Mouse (Mus musculus) urinary bladder, adult 18-20 months (tissue): ENCODE measurements at regions not wholly inside any gene's neighbourhood (a gene's known extent, or its start where the extent isn't known, plus 50 kb on each side); places are given as distances from the start of the nearest gene placed in this dataset.

Source experiments
- DNase-seq, 2 experiments: peaks; one replicate each; pipeline ENCODE4 v3.0.0; 2022; ENCODE audit warnings: low spot score in 2 of 2, mixed read lengths in 2 of 2

DNA sequence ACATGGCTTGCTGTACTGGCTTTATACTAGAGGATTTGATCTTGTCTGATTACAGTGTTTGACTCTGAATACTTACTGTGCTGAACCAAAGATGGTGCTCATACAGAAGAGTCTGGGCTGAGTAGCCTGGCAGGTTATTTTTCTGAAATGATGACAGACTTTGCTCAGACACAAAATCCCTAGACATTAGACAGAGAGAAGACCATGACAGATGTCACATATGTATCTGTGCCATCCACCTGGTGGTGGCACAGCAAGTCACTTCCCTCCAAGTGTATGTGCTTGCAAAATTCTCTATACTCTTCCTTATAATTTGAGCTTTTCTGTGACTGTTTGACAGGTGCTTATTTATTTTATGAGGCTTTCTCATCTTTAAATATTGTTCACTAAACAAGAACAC is 80.7 kb downstream of the Gm7361 start:
- no peak for DNase-seq

DNA sequence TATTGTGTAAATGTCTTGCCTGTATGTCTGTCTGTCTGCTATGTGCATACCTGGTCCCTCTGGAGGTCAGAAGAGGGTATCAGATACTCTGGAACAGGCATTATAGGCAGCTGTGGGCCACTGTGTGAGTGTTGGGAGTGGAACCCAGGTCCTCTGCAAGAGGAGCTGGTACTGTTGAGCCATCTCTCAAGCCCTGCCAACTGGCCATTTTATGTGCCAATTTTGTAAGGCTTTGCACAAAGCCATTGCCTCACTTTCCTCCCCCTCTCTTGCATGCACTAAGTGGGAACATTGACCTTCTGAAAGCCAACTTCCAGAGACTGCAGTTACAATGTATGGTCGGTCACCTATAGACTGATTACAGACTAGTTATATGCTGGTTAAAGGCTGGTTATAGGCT is 81.8 kb downstream of the Gm7361 start:
- DNase-seq, result no peak

DNA sequence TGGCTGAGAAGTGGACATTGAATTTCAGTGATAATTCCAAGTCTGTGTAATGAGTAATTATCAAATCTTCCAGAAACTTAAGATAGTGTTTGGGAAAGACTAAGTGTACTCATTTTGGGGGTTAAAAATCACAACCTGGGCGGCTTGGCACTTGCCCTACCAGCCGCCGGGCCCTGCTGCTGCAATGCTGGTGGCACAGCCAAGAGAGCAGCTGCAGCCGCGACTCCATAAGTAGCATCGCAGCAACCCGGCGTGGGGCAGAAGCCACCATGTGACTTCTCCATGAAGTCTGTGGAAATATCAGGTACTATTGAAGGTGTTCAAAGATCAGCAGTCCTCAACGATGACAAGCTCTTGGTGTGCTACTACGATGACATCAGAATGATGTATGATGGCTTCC is 97.7 kb downstream of the Gm7361 start:
- no peak for DNase-seq

DNA sequence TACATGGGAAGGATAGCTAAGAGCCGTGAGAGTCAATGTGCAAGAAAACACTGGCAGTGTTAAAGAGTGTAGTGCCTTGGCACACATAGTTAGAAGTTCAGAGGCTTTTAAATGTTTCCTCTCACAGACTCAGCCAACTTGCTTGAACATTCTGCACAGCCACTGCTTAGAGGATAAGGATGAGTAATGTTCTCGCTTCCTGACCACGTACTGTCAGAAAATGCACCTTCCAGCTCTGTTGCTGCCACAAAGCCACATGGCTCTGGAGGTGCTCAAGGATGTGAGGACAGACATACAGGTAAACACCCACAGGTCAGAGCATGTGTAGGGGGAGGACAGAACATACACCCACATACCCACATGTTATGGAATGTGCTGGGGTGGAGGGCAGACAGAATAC is 101.6 kb downstream of the Gm7361 start:
- DNase-seq, result no peak

DNA sequence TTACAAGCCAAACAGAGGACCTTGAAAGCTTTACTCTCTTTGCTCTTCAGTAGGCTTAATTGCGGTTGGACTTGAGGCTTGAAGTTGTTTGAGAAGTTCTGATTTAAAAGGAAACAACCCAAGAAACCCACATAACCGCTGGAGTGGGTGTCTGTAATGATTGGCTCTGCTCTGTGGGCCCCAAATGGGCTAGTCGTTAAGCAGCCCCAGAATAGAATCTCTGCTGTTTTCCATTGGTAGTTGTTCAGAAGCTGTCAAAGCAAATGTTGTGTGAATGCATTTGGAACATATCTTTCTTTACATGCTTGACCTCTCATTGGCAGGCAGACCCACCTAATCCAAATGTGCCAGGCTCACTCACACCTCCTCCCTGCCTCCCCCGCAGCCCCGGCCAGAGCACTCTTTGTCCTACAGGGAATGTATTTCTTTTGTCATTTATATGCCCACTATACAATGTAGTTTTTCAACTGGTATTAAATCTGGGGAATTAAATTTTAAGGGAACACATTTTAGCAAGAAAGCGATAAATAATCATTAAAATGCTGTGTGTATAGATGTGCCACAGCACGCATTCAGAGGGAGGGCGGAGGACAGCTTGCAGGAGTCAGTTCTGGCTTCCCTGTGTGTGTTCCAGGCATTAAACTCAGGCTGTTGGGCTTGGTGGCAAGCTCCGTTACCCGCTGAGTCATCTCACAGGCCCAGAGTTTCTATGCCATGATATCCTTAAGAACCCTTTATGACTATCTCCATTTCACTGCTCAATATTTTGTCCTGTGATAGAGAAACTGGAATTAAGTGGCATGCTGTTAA is 116.9 kb downstream of the Gm7361 start:
- no peak for DNase-seq

DNA sequence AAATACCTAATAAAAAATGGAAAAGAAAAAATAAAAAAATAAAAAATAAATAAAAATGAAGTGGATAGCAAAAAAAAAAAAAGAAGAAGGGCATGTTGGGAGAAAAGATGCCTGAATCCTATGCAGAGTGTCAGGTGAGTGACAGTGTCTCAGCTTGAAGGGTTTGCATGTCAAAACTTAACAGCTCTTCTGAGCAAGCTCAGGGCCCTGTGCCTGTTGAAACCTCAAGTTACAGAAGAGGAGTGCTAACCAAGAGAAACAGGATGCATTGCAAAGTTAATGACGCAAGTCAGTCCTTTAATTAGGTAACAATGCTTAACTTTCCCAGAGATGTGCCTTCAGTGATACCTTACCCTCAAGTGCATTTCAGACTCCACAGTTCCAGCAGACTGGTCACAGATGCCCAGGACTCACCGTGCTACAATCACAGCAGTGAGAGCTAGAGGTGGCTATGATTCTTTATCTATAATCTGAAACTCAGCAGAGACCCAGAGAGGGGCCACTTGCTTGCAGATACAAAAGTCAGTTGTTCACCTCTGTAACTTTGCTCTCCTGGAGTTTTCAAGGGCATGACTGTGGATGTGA is 149.7 kb downstream of the Gm7361 start:
- no peak for DNase-seq

DNA sequence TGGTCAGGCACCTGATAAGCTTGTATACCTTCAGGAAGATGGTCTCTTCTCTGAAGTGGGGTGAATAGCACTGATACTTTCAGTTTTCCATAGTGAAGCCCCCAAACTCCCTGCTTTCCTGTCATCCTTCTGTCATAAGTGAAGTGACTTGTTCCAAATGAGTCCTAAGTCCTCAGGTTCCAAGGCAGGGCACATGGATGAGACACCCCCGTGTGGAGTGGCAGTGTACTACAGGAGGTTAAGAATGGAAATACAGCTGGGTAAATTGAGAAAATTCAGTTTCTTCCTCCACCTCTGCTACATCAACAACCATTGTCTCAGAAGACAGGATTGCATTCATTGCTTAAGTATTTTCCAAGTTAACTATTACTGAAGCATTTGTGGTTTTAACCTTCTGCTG is 155.7 kb downstream of the Gm7361 start:
- no peak for DNase-seq

DNA sequence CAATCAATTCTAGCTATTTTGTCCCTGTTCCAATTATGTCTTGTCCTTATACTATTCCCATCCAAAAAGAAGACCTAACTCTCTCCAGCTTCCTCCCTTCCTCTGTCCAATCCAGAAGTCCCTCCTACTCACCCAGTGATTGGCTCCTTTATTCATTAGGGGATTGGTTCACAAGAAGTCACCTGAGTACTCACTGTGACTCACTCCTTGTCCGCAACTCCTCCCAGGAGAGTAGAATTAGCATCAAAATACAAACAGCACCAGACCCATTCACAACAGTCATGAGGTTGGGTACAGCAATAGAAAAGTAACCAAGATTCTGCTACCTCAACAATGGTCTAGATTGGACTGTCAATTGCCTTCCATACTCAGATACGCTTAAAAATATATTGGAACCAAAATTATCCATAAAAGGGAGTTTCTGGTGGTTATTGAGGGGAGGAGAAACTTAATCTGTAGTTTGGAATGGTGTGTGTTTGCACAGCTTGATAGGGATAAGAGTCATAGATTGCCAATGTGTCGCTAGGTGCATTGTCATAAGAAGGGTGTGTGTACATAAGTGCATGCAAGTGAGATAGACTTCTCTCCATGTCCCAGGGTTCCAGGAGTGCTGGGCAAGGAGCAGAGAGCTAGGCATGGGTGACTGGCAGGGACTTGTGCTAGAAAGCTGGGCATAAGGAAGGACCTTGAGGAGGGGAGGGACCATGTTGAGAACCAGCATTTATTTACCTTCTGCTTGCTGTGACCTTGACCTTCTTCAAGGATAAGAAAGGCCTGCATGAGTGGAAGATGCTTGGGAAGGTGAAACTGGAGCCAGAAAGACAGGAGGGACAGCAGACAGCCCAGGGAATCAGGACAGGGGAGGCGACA is 187.1 kb downstream of the Gm7361 start:
- no peak for DNase-seq

DNA sequence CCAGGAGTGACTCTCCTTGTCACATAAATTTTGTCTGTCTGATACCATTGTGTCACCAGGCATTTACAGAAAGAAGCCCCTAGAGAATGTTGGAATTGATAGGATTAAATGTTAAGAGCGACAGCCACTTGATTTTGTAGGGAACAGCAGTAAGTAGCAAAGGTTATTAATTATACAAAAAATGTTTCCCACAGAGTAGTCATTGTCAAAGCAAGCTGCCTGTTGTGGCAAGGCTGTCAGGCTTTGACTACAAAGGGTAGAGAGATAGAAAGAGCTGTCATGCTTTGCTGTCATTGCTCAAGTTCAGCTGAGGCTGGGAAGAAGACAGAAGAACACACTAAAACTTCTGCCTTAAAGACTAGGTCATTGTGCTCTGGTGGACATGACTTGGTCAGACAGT is 193.8 kb downstream of the Gm7361 start:
- no peak for DNase-seq

DNA sequence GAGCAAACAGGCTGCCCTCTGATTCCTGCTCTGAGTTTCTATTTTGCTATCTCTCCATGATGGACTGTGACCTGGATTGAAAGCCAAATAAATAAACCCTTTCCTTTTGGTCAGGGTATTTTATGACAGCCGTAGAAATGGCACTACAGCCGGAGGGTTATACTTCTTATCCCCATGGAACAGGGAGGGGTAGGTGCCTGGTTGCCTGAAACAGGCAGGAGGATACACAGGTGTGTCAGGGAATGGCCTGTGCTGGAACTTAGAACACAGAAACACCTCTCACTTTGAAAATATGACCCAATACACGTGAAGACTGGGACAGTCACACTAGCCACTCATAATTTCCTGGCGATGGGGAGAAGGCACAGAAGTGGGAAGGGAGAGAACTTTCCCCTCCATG is 200.1 kb downstream of the Gm7361 start:
- DNase-seq, result no peak

DNA sequence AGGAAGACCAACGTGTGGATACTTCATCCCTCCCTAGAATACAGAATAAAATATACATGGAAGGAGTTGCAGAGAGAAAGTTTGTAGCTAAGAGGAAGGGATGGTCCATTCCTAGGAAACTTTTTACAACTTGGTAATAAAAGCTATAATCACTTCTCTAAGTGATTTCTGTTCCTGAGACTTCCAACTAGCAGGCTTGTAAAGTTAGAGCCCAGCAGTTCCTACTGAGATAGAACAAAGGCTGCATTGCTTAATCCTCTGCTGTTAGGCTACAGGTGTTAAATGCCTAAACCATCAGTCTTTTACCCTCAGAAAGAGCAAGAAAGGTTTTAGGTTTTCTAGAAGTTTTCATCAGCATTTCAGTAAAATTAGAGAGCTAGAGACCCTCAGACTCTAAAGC is 209.2 kb downstream of the Gm7361 start:
- no peak for DNase-seq

DNA sequence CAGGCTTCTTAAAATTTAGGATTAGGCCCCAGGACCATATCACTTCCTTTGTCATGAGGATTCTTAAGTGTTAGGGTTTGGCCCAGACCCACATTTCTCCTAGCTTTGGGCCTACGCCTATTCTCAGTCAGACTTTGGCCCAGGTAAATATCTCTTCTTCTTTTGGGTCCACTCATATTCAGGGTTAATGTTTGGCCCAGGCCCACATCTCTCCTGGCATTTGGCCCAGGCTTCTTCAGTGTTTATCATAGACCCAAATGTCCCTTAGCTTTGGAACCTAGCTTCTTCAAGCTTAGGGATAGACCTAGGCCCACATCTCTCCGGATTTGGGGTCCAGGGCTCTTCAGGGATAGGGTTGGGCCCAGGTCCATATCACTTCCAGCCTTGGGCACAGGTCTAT is 228.2 kb downstream of the Gm7361 start:
- DNase-seq, result no peak

DNA sequence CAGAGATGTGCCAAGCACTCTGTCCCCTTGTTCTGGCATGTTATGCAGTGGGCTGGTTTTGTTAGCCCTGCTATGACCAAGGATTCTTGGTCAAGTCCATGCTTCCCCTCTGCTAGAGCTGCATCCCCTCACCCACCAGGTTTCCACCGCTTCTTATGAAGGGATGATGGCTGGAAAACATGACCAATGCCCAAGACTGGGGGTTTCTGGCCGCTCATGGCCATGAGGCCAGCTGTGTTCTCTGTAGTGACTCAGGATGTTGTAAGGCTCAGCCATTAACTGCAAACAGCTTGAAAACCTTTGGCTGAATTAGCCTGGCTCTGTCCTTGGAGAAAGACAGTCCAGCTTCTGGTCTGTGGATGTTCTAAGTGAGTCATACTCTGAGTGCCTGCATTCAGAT is 236.5 kb downstream of the Gm7361 start:
- DNase-seq, result no peak

DNA sequence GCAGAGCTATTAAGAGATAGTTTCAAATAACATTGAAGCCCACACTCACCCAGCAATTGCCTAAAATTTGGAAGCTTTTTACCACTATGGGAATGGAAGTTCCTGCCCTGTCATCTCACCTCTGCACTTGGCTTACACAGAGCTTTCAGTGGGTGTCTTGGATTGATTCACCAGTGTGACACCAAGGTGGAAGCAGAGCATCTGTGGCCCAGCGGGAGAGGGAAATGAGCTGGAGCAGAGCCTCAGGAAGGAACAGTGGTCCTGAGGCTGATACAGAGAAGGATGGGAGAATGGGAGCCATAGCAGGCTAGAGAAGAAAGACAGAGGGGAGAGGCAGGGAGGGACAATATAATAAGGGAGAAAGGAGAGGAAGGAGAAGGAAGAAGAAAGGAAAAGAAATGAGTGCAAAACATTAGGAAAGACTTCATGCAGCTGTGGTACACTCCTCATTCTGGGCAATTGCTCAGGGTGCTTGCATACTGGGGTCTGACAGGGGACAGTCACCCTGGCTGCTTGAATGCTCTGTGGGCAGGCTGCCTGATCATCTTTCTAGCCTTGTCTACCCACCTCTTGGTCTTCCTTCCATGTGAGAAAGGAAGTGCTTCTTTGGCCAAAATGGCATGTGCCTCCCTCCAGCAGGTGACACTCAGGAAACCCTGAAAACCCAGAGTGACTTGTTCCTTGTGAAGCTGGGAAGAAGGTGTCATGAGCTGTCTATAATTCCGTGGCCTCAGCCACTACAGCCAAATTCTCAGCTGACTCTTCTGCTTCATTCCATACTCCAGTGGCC is 240.3 kb downstream of the Gm7361 start:
- no peak for DNase-seq

DNA sequence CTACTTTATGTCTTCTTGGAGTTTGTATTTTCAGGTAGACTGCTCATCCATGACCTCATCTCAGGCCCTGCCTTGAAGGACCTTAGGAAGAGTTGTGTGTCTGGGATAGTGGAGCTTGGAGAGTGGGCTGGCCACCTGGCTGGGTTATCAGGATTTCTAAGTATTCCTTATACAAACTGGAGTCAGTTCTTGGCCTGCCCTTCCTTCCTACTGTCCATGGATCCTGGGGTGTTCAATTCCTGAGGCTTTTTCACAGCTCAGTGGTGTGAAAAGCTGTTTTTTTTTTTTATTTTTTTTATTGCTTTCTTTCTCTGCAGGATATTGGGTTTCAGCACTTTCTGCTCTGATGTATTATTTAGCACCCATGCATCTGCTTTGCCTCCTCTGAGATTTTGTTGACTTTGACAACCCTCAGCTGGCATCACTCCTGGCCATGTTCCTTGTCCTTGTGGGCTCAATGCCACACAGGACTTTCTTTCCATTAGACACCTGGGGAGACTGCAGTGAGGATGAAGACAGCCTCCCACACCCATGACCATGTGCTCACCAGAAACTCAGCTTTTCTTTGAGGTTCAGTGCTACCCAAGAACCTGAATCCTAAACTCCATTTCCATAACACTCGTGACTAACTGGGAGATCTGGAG is 252.2 kb downstream of the Gm7361 start:
- no peak for DNase-seq

DNA sequence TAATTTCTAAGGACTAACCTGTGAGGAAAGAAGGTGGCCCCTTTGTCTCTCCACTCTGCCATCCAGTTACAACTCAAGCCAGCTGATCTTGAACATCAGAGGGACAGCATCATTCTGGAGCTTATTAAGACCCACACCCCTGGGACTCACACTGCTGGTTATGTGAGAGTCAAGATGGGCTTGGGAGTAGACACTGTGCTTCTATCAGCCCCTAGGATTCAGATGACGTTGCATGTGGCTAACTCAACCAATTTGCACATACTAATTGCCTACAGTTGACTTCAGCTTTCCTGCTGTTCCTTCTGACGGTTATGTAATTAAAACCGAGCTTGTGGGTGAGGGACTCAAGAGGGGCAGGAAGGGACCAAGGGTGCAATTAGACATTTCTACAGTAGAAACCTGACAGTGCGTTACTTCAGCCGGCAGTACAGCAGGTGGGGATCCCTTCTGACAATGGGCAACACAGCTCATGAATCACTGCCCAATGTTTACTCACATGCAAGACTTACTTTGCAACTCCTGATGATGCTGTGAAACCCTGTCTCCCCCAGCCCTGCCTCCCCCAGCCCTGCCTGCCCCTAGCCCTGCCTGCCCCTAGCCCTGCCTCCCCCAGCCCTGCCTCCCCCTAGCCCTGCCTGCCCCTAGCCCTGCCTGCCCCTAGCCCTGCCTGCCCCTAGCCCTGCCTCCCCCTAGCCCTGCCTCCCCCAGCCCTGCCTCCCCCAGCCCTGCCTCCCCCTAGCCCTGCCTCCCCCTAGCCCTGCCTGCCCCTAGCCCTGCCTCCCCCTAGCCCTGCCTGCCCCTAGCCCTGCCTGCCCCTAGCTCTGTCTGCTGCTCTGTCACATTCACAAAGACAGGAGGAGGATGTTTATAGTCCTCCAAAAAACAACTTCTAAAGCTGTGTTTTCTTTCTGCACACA is 255.8 kb downstream of the Gm7361 start:
- no peak for DNase-seq

DNA sequence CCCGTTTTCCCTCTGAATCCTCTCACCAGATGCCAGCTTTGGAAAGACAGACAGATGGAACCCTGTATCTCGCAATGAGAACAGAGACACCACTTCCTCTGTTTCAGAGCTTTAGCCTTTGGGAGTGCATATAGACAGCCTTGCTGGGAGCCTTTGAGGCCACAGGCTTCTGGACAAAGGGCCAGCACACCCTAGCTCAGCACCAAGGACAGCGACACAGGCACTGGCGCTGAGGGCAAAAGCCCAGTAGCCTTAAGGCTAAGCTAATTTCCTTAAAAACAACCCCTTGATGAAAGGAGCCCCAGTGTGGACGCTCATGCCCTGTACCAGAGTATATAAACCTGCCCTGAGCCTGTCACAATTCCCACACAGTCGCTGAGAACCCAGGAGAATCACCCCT is 278.1 kb downstream of the Gm7361 start:
- peak in 1 of 2 experiments; percentile 2 for DNase-seq

DNA sequence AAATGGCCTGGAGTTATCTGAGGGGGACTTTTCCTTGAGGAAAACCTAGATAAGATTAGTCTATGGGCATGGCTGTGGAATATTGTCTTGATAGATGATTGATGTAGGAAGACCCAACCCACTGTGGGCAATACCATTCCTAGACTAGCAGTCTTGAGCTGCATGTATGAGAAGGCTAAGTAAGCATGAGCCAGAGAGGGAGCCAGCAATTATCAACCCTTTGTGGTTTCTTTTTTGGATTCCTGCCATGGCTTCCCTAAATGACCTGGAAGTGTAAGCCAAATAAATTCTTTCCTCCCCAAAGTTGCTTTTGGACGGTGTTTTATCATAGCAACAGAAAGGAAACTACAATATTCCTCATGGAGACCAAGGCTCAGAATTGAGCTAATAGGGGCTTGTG is 253.7 kb upstream of the Dpp6 start:
- DNase-seq, result no peak

DNA sequence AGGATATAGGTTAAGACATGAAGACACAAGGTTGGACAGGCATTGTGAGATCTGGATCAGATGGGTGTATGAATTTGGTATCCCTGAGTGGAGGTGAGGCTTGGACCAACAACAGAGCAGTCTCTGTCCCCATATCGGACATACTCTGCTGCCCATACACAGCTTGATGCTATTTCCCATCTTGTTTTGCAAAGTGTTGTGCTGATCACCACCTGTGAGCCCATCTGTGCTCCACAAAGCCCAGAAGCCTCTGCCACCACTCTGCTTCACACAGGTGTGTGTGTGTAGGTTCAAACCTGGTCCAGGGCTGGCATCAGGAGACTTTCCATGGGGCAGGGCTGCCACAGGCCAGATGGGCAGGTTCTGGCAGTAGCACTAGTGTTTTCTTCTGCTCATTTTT is 252.9 kb upstream of the Dpp6 start:
- DNase-seq, result no peak

DNA sequence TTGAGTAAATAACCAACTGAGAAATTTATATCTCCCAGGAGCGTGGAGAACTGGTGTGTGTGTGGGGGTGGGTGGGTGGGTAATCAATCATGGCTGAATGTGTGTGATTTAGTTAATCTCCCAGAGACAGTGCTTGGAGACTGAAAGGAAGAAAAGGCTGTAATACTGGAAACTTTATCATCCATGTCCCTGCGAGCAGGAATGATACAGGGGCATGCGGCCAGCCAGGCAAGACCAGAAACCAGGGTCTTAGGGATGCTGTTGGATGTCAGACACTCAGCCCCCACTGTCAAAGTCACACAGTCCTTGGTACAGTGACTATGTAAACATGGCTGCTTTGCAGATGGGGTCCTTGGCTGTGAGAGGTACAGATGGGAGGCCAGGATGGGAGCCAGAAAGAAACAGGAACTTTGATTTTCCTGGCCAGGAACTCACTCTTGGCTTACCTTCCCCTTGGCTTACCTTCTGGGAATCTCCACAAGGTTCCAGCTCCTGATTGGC is 244.3 kb upstream of the Dpp6 start:
- no peak for DNase-seq
